Mouse (Mus musculus) layer of hippocampus, postnatal 14 days (tissue): Measurements from ENCODE around the gene Kbtbd2. TPM values are rescaled to one million over a fixed set of nuclear protein-coding genes. Genes with fewer than 3 reads are reported as not detected.

ENCODE experiments used
- DNase-seq, 2 experiments: peaks; one replicate each; pipeline ENCODE4 v3.0.0; 2021 to 2022; ENCODE audit warnings: low spot score in 2 of 2, mixed read lengths in 1 of 2
- long read RNA-seq, 2 experiments: library from polyadenylated mRNA; stranded (forward); transcript quantifications; one replicate each; pipeline ENCODE4 v2.0.0; 2021
- total RNA-seq, 2 experiments: library from RNA; stranded (reverse); gene quantifications; 2 replicates each; pipeline ENCODE4 v1.2.3; 2021

Gene Kbtbd2
- 10 to 100 TPM; 44.4 TPM for total RNA-seq
- long read RNA-seq, experiment 1, transcript Kbtbd2-202 (4 exons, 3,816 nt) = major isoform, 17 of 28 reads
- long read RNA-seq, experiment 1, partial matches to known transcripts = 5 of 28 reads
- long read RNA-seq, experiment 1, other reads (novel, unspliced or antisense) = 4 of 28 reads
- long read RNA-seq, experiment 2, transcript Kbtbd2-201 (4 exons, 3,868 nt) = minor isoform, 6 of 34 reads
- long read RNA-seq, experiment 2, transcript Kbtbd2-202 (4 exons, 3,816 nt) = major isoform, 19 of 34 reads
- long read RNA-seq, experiment 2, partial matches to known transcripts = 1 of 34 reads
- long read RNA-seq, experiment 2, other reads (novel, unspliced or antisense) = 8 of 34 reads

GRCm38 (mm10) chr6:56797311-56798151 lies at the start of gene Kbtbd2:
TSS of gene Kbtbd2 (minus strand) at chr6:56797813.
- peak; percentile 94 to 95 for DNase-seq

GRCm38 (mm10) chr6:56844365-56844764 lies 46.8 kb upstream of the Kbtbd2 start:
- no peak for DNase-seq

- DNase-seq = no peak
Observed at GRCm38 (mm10) chr6:56843229-56843628, 45.6 kb upstream of the Kbtbd2 start.

DNA sequence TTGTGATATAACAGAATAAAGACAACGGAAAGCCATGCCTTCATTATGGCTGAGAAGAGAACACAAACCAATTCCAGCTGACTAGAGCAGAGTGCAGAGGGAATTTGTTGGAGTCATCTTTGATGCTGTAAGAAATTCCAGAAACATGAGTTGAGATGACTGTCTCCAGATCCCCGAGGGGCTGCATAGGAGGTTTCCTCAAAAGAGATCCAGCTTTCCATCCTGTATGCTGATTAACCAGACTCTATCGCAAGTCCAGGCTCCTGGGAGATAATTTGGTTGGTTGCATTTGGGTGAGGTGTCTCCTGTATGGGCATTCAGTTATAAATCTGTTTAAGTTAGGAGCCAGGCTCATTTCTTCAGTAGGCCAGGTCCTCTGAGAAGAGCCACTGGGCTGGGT lies 40.0 kb upstream of the Kbtbd2 start:
- no peak for DNase-seq

- DNase-seq = no peak
Observed at GRCm38 (mm10) chr6:56837166-56837565, 39.6 kb upstream of the Kbtbd2 start.

GRCm38 (mm10) chr6:56835532-56835931 lies 37.9 kb upstream of the Kbtbd2 start:
- peak in 1 of 2 experiments; percentile 15 for DNase-seq

DNA sequence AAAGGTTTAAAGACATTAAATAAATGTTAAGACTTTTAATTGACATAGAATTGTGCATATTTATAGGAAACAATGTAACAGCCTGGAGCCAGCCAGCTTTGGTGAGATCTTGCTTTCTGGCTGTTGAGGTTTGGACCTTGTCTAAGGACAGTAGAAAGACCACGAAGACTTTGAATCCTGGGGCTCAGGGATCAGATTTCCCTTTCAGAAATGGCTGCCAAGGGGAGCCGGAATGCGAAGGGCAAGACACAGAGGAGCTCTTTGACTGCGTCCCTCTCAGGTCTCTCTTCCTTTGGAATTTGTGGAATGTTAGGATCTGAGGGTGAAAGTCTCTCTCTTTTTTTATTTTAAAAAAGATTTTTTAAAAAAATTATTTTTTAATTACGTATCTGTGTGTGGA lies 37.2 kb upstream of the Kbtbd2 start:
- DNase-seq = no peak

GRCm38 (mm10) chr6:56832830-56833229 lies 35.2 kb upstream of the Kbtbd2 start:
- DNase-seq = no peak

DNA sequence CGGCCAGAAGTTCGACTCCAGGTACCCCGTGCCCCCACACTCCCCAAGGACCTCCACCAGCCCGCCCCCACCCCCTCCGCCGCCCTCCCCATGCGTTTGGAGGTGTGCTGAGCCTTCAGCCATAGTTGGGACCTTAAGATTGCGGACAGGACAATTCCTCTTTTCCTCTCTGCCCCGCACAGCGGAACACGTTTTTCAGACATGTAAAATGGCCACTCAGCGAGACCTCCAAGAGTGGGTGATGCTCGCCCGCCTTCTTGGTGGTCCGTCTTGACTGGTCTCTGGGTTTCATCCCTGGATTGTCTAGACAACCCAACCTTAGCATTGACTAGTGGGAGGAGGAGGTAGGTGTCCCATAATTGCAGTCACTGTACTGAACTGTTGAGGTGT lies 34.8 kb upstream of the Kbtbd2 start:
- no peak for DNase-seq

DNA sequence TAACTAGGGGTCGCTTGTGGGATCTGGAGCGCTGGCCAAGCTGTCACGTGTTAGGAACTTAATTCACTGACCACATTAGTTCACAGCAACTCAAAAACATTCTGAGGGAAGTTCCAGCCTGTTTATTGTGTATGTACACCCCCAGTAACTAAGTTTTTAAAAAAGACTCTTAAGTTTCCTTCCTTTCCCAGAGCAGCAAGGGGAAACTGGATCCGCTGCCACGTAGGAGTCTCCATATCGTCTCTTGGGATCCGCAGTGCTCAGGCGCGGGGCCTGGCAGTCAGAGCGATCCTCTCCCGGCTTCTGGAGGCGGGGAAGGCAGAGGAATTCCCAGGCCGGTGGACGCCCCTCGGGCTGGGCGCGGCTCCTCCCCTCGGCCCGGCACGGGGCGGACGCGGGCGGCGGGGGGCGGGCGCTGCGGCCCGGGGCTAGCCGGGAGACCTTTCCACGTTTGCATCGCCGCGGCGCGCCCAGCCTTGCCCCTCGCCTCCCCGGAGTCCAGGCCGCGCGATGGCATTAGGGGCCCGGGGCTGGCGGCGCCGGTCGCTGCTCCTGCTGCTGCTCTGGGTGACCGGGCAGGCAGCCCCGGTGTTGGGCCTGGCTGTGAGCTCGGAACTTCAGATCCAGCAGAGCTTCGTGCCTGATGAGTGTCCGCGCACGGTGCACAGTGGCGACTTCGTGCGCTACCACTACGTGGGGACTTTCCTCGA lies 34.2 kb upstream of the Kbtbd2 start, which contains the start of gene Fkbp9:
Gene Fkbp9, plus strand, starts transcription at position 363 of the 710 bp plus-strand sequence.
- peak; percentile 52 to 59 for DNase-seq

- no peak for DNase-seq
Observed at GRCm38 (mm10) chr6:56825657-56826056, 28.0 kb upstream of the Kbtbd2 start.

GRCm38 (mm10) chr6:56819124-56819487 lies 21.5 kb upstream of the Kbtbd2 start:
- no peak for DNase-seq

GRCm38 (mm10) chr6:56818436-56819123 lies 21.0 kb upstream of the Kbtbd2 start:
- no peak for DNase-seq

DNA sequence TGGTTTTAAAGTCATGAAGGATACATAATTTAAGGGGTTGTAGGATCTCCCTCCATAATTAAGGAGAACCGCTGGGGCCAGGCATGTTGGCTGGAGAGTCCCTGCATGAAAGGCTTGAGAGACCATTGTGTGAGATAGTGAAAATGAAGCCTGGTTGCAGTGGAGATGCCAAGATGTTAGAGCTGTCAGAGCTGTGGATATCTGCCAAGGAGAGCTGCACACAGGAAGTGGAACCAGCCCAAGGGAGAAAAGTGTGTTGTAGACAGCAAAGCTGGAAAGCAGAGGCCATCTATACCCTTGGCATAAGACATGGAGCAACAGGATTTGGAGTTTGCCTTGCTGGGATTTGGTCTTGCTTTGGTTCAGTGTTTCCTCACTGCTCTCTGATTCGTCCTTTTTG lies 15.7 kb upstream of the Kbtbd2 start:
- no peak for DNase-seq

GRCm38 (mm10) chr6:56808656-56809055 lies 11.0 kb upstream of the Kbtbd2 start:
- DNase-seq = peak; percentile 29 to 81

DNA sequence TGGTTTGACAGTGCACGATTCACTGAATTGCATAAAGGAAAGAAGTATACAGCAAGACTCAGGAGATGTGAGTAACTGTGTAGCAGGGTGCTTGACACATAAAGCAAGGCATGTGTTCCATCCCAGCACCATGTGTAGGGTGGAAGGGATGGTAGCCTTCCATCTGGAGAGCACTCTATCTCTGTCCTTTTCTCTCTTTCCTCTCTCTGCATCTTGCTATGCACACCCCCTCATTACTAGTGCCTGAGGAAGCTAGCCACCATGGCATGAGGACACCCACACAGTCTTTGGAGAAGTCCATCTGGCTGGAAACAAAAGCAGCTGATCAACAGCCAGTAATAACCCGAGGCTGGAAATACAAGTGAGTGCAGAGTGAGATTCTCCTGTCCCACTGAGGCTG lies 8.6 kb upstream of the Kbtbd2 start:
- no peak for DNase-seq

DNA sequence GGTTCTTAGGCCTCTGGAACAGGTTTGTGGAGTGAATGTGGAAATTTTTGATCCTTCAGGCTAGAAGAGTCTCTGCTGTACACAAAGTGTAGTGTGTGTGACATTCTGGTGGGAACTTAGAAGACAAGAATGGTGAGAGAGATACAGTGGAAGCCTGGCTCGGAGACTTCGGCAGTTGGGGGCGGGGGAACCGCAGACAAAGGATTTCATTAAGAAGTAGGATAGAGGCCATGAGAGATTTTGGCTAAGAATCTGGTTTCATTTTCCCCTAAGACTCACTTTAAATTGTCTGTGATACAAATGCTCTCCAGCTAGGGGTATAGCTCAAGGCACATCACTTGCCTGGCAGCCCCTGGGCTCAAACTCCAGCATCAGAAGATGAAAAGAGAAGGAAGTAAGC lies 7.4 kb upstream of the Kbtbd2 start:
- no peak for DNase-seq

- DNase-seq = no peak
Observed at GRCm38 (mm10) chr6:56798152-56798465, 496 bp upstream of the Kbtbd2 start.

DNA sequence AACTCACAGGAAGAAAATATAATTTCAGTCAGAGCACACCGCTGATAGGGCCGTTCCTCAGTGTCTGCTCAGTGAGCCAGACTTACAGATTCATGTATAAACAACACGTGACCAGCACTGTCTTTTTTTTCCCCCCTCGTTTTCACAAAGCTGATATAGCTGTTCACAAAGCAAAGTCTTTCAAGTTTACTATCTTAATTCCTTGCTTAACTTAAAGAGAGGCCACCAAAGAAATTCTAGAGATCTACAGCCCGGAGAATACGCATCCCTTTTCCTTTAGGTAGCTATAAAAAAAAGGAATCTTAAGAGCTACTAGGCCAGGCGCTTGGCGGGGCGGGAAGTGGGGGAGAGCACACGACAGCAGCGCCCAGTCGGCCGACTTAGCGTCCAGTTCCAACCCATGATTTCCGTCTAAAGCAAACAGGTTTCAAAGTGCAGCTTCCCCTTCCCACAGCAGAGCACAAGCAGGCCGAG lies 908 bp downstream of the Kbtbd2 start:
- peak in 1 of 2 experiments; percentile 16 for DNase-seq

DNA sequence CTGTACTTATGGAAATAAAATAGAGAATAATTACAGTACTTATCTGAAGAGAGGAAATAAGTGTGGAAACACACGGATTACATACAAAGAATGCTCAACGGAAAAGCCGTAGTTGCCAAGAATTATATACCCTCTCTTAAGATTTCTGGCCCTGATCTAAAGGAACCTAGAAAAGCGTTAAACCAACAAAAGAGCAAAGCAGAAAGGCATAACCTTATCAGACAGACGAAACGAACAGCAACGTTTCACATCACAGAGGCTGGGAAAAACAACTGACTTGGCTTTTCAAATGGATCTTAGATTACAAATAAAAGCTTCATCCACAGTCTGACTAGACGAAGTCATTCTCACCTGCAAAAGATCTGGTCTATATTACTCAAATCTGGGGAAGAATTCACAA lies 1.4 kb downstream of the Kbtbd2 start:
- no peak for DNase-seq

DNA sequence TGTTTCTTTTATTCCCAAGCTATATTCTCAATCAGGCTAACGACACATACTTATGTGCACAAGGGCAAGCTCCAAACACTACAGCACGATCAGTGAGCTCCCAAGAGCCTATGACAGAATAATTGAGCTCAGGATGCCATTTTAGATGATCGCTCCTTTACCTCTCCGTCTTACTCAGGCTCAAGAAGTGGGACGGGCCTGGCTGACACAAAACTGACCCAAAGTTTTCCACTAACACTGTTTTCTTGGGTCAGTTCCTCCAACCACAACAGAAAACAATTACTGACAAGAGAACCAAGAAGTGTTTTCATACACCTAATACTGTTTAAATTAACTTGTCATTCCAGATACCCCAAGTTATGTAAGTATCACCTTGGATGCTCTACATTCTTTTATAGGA lies 2.8 kb downstream of the Kbtbd2 start:
- no peak for DNase-seq
